Mouse (Mus musculus): Measurements from ENCODE around the gene Btbd3.

GRCm38 (mm10) chr2:138315644-138316043 is 59.3 kb downstream of the Btbd3 start:
- TF ChIP-seq GATA1 (IDR thresholded peaks at IDR 0.05; ENCODE audit: low read length) (no peak), TAL1 (IDR thresholded peaks at IDR 0.05; ENCODE audit: low read length) (no peak)

Data from erythroblast, embryonic 14.5 days (primary cell).